Mouse (Mus musculus) gastrocnemius, postnatal 4 days (tissue): Measurements from ENCODE around the gene Rif1. TPM values are rescaled to one million over a fixed set of nuclear protein-coding genes. Genes with fewer than 3 reads are reported as not detected.
"Not testable (repeated sequence)": the region's sequence is repeated elsewhere in the genome, so short reads cannot be mapped to it uniquely, and the experiment has no call there.

Experiments
- DNase-seq, 2 experiments: peaks; one replicate each; pipeline ENCODE4 v3.0.0; 2021 to 2022; ENCODE audit warnings: low spot score in 2 of 2, mixed read lengths in 2 of 2
- total RNA-seq, 2 experiments: library from RNA; stranded (reverse); gene quantifications; 2 replicates each; pipeline ENCODE4 v1.2.3; 2021

Gene Rif1
- total RNA-seq, 2 experiments from 2014 or later = 18.5 to 26.6 TPM

DNA sequence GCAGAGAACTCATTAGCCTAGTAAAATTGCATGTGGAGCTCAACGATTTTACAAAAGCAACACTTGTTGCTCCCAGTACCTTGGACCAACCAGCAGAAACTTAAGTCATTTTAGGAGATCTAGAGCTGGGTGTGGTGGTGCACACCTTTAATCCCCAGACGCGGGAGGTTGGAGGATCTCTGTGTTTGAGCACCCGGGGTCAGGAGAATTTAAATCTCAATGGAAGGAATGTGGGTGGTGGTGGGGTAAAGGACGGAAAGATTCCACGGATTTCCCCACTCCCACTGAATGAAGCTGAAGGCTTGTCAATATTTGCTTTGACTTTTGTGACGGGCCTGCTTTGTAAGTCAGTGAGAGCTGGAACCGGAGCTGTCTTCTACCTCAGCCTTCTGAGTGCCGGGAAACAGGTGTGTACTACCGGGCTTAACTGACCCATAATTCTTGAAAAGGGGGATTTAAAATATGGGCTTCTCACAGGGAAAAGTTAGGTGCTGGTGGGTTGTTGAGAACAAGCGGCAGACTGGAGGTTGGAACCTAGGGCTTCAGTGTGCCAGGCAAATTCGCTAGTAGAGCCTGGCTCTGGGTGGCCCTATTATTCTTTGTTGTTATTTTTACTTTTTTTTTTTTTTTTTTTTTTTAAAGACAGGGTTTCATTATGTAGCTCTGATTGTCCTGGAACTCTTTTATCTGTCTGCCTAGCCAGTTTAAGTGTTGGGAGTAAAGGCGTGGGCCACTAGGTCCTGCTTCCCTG, 1.2 kb upstream of the Rif1 start:
- no peak for DNase-seq

DNA sequence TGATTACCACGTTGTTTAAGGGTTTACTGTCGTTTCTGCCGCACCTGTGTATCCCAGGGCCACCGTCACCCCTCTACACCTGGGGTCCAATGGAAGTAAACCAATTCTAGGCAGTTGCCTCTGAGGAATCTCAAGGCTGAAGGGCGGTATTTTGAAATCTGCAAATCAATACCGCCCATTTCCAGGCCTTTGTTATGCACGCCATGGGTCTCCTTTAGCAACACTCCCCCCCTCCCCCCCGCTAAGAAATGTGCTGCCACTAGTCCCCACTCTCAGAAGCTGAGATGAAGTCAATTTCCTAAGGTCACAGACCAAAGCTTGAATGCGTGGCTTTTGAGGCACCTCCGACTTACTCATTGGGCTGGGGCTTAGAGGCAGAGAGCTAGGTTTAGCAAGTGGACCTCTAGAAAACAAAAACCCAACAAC, 554 bp upstream of the Rif1 start:
- DNase-seq = no peak

DNA sequence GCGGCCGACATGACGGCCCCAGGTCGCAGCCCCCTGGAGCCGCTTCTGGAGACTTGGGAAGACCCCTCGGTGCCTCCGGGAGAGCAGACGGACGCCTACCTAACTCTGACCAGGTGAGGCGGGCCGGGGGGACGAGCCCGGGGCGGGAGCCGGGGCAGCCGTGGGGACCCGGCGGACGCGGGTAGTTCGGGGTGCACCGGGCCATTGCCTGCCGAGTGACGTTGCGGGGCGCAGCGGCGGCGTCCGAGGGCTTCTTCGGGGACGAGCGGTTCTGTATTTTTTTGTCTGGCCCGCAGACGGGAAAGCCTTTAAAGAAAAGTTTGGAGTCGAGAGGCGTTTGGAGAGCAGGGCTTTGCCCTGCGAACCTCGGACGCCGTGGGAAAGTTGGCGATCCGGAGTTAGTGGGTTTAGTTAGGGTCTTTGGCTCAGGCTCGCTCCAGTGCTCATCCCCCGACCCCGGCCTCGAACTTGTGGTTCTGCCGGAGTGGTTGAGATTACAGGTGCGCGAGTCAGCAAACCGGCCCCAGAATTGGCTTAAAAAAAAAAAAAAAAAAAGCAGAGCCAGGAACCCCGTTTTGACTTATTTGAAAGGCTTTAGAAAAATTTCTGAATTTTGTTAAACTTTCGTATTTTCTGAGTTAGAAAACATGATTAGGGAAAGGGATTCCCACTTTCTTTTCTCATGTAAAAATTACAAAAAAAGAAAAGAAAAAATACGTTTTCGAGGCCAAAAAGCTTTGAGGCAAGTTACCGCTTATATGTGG, 691 bp downstream of the Rif1 start:
- DNase-seq = peak; percentile 24 to 49

DNA sequence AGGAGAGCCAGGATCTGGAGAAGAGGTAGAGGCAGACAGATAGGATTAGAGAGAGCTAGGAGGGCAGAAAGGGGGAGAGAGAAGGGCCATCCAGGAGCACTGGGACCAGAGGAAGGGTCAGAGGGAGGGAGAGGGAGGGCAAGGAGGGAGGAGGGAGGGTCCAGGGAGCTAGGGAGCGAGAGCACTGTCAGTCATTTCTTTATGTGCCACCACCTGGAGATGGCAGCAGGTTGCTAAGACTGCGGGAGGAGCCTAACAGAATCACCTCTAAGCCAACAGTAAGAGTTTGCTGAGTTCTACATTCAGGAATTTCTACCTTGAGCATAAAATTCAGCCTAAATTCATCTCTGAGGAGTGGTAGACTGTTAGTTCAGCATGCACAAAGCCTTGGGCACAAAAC, 6.0 kb downstream of the Rif1 start:
- no peak for DNase-seq

DNA sequence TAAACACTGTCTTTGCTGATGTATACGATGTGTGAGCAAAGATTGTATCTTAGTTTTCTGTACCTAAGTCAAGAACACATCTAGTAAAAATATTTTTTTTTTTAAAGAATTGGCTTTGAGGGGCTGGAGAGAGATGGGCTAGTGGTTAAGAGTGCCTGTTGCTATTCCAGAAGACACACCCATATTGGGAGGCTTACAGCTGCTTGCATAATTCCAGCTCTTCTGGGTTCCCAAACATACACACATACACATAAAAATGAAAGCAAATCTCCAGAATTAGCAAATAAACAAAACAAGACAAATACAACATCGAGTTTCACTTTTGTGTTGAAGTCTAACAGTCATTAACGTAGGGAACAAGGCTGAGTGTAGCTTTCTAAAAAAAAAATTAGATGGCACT, 11.4 kb downstream of the Rif1 start:
- no peak for DNase-seq

DNA sequence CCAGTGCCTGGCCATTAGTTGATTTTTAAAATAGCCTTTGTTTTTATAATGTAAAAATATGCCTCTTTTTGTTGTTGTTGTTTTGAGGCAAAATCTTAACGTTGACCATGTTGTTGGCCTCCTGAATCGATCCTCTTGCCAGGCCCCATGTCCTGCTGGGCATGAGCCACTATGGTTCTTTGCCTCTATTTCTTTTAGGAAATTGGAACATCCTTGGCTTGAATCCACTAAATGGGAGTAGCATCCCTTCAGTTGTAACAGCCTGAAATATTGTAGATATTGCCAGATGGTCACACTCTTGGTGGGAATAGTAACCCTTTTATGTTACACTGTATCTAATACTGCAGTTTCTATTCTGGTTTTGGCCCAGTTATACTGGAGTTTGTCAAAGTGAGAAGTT, 11.9 kb downstream of the Rif1 start:
- DNase-seq = no peak

DNA sequence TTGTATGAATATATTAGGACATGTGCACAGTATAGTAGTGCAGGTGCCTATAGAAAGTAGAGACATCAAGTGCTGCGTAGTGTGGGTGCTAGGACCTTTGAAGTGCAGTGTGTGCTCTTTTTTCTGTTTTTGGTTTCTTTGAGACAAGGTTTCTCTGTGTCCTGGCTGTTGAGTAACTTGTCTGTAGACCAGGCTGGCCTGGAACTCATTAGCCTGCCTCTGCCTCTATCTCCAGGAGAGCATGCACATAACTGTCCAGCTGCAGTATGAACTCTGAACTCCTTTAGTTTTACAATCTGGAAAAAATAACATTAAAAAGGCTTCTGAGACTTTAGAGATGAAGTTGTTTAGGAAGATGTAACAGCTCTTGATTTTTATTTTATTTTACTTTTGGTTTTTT, 41.5 kb downstream of the Rif1 start:
- DNase-seq = no peak

DNA sequence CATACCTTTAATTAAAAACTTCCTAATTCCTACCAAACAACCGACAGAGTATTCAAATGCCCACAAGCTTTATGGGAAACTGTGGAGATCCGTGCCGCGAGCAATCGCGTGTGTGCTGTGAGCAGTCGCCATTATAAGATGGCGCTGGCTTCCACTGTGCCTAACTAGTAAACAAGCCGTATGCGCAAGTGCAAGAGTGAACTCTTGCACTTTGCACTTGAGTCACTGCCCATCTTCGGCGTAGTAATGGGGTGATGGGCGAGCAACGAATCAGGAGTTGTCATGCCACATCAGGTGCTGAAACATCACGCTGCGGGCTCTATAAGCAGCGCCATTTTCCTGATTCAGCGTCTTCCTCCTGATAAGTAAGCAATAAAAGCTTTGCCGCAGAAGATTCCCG, 58.7 kb downstream of the Rif1 start:
- DNase-seq = not testable (repeated sequence)

DNA sequence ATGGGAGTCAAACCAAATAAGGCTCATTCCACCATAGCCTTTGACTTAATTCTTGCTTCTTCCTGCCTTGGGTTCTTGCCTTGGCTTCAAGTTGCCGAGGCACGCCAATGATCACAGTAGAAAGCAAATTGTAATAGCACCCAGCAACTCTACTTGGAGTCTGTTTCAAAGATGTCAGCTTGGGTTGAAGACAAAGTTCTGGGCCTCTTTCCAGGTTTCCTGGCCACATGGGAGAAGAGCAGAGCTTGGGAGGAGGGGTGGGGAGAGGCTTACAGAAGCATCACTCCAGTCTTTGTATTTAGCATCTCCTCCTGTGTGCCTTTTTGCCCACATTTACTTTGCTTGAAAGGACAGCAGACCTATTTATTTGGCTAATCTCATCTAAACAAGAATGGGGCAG, 60.7 kb downstream of the Rif1 start:
- DNase-seq = peak in 1 of 2 experiments; percentile 32

DNA sequence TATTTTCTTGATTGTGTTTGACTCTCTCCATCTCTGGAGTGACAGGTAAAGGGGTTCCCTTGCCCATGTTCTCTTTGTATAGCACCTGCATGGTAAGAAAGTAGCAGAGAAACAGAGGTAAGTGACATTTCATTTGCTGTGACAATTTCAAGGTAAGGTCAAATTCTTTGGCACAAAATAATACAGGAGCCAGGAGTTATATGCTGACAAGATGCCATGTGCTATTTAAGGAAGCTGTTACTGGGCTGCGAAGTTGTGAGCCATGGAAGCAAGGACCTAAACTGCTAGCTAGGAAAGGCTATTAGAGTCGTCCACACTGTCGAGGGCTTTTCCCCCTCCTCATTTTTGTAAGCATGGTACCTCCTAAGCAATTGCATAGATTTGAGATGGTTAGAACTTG, 80.4 kb downstream of the Rif1 start:
- no peak for DNase-seq

DNA sequence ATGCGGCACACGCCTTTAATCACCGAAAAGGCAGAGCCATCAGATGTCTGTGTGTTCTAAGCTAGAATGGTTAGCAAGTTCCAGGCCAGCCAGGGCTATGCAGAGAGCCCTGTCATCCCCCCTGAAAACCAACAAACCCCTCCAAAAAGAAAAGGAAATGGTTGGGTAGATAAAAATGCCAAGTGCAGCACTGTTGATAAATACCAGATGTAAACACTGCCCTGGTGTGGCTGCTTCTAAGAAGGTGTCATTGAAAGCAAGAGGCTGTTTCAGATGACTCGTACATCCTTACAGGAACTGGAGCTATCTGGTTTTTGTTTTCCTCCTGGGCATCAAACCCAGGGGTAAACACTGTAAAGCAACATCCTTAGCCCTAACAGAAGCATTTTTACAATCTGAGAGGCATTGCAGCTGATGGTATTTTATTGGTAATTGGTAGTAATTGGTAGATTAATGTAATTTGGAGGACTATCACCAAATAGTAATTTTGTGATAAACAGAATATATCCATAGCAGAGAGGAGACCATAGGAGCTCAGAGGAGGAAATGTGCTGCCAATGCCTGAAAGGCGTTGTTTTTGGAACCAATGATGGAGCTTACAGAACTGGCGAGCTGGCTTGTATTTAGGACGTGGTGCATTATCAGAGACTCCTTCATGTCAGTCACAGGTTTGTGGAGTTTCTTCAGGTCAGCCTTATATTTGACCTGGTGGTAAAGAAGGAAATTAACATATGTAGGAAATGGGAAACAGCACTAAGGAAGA, 96.8 kb downstream of the Rif1 start:
- no peak for DNase-seq

Other genes starting within 250 kb of the Rif1 start
- 1 to 10 TPM; 5.6 to 6.6 TPM for gene Rbm43, start 137.7 kb upstream of the Rif1 start, total RNA-seq
- 1 to 10 TPM; 6.4 to 7.5 TPM for gene Nmi, start 99.3 kb upstream of the Rif1 start, total RNA-seq
- 10 to 100 TPM; 14.2 to 15.1 TPM for gene Tnfaip6, start 34.8 kb upstream of the Rif1 start, total RNA-seq